Mouse (Mus musculus): ENCODE results near the gene Dynlt1b.
"Not testable (repeated sequence)": the region's sequence is repeated elsewhere in the genome, so short reads cannot be mapped to it uniquely, and the experiment has no call there.

The Dynlt1b gene

GRCm38 (mm10) chr17:6429945-6430344, at the start of gene Dynlt1b:
Gene Dynlt1b, plus strand, starts transcription at chr17:6430112.
- DNase-seq (ENCODE audit: low spot score in 2 of 2) = peak; percentile 100

- not testable (repeated sequence) for DNase-seq (ENCODE audit: low spot score in 2 of 2)
Measured at GRCm38 (mm10) chr17:6380182-6380841, 49.6 kb upstream of the Dynlt1b start.

- DNase-seq (ENCODE audit: low spot score in 2 of 2) = not testable (repeated sequence)
Measured at GRCm38 (mm10) chr17:6381071-6381682, 48.7 kb upstream of the Dynlt1b start.

- not testable (repeated sequence) for DNase-seq (ENCODE audit: low spot score in 2 of 2)
Measured at GRCm38 (mm10) chr17:6386927-6387326, 43.0 kb upstream of the Dynlt1b start.

GRCm38 (mm10) chr17:6387380-6387911, 42.5 kb upstream of the Dynlt1b start:
- not testable (repeated sequence) for DNase-seq (ENCODE audit: low spot score in 2 of 2)

GRCm38 (mm10) chr17:6389463-6389862, 40.4 kb upstream of the Dynlt1b start:
- not testable (repeated sequence) for DNase-seq (ENCODE audit: low spot score in 2 of 2)

- not testable (repeated sequence) for DNase-seq (ENCODE audit: low spot score in 2 of 2)
Measured at GRCm38 (mm10) chr17:6390731-6391130, 39.2 kb upstream of the Dynlt1b start.

GRCm38 (mm10) chr17:6391736-6392135, 38.2 kb upstream of the Dynlt1b start:
- DNase-seq (ENCODE audit: low spot score in 2 of 2) = not testable (repeated sequence)

GRCm38 (mm10) chr17:6392473-6393340, 37.2 kb upstream of the Dynlt1b start:
- not testable (repeated sequence) for DNase-seq (ENCODE audit: low spot score in 2 of 2)

- DNase-seq (ENCODE audit: low spot score in 2 of 2) = not testable (repeated sequence)
Measured at GRCm38 (mm10) chr17:6398079-6398478, 31.8 kb upstream of the Dynlt1b start.

- not testable (repeated sequence) for DNase-seq (ENCODE audit: low spot score in 2 of 2)
Measured at GRCm38 (mm10) chr17:6398816-6399215, 31.1 kb upstream of the Dynlt1b start.

GRCm38 (mm10) chr17:6399281-6400096, 30.4 kb upstream of the Dynlt1b start:
- DNase-seq (ENCODE audit: low spot score in 2 of 2) = peak in 1 of 2 experiments; percentile 64

- not testable (repeated sequence) for DNase-seq (ENCODE audit: low spot score in 2 of 2)
Measured at GRCm38 (mm10) chr17:6400097-6400489, 29.8 kb upstream of the Dynlt1b start.

GRCm38 (mm10) chr17:6404493-6404892, 25.4 kb upstream of the Dynlt1b start:
- DNase-seq (ENCODE audit: low spot score in 2 of 2) = not testable (repeated sequence)

GRCm38 (mm10) chr17:6406972-6407371, 22.9 kb upstream of the Dynlt1b start:
- DNase-seq (ENCODE audit: low spot score in 2 of 2) = peak in 1 of 2 experiments; percentile 62

GRCm38 (mm10) chr17:6410713-6411213, 19.1 kb upstream of the Dynlt1b start:
- DNase-seq (ENCODE audit: low spot score in 2 of 2) = not testable (repeated sequence)

- DNase-seq (ENCODE audit: low spot score in 2 of 2) = not testable (repeated sequence)
Measured at GRCm38 (mm10) chr17:6417118-6417517, 12.8 kb upstream of the Dynlt1b start.

- DNase-seq (ENCODE audit: low spot score in 2 of 2) = not testable (repeated sequence)
Measured at GRCm38 (mm10) chr17:6420557-6420956, 9.4 kb upstream of the Dynlt1b start.

- DNase-seq (ENCODE audit: low spot score in 2 of 2) = not testable (repeated sequence)
Measured at GRCm38 (mm10) chr17:6421547-6422326, 8.2 kb upstream of the Dynlt1b start.

- not testable (repeated sequence) for DNase-seq (ENCODE audit: low spot score in 2 of 2)
Measured at GRCm38 (mm10) chr17:6422370-6422769, 7.5 kb upstream of the Dynlt1b start.

Data from urinary bladder, postnatal 4 days (tissue).